ENCODE assay signal across 17 mouse cellular contexts in the genomic region with DNA sequence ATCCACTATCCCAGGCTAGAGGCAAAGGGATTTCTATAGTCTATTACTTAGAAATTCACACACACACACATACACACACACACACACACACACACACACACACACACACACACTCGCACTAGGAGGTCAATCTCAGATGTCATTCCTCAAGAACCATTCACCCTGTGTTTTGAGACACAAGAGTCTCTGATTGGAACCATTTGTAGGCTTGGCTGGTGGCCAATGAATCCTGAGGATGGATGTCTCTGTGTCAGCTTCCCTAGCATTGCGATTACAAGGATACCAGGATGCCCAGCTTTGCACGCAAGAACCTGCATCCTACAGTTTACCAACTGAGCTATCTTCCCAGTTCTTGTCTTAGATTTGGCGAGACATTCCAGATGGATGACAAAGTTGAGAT.
DNase-seq lines count a peak whose midpoint lies in the region; ATAC-seq and TF ChIP-seq lines count a peak whose summit lies in the region.
"Had no signal": no experiment of that assay in that cellular context is flagged by ENCODE, and none has a peak within 500 bp of the region (broad histone marks: within the 10 kb centered on the region; RNA-seq: fewer than 3 reads in every experiment).

No protein-coding gene starts in this region.

- no peak overlapping the region for H3K4me2 ChIP-seq in lung, embryonic 16.5 days (ENCODE audit: low read depth, low read length)
- no peak overlapping the region for H3K4me2 ChIP-seq in lung, postnatal 0 days (replicated peaks; ENCODE audit: low read depth, low read length)
- H3K4me2 ChIP-seq: embryonic facial prominence, embryonic 12.5 days; heart, embryonic 11.5 days; limb, embryonic 12.5 days had no signal

- no peaks in the 10 kb centered on the region for H3K9me3 ChIP-seq in lung, embryonic 16.5 days (ENCODE audit: control insufficient read depth, low read length)
- no peaks in the 10 kb centered on the region for H3K9me3 ChIP-seq in lung, postnatal 0 days (ENCODE audit: low read length)
- H3K9me3 ChIP-seq: embryonic facial prominence, embryonic 12.5 days; limb, embryonic 12.5 days had no signal

- 0 out of 2 replicates have a peak, but pooled peaks have one; percentile 23 for ATAC-seq in lung, embryonic 16.5 days (ENCODE audit: low read depth)
- no peak for ATAC-seq in lung, postnatal 0 days
- ATAC-seq in monocyte, adult 5-6 weeks (replicated peaks; ENCODE audit: insufficient number of reproducible peaks, low FRiP score, low TSS enrichment, poor library complexity, severe bottlenecking), result no peak
- ATAC-seq: CD4-positive, CD25-positive, alpha-beta regulatory T cell, adult 4 months; hindbrain, postnatal 0 days had no signal

- 41% methylated on average over 4 of the region's 4 CpGs for WGBS in lung, embryonic 16.5 days
- WGBS in lung, postnatal 0 days, result 51% methylated on average over 4 of the region's 4 CpGs

- TF ChIP-seq CTCF in brain, embryonic 14.5 days (IDR thresholded peaks at IDR 0.05; ENCODE audit: borderline replicate concordance, extremely low read depth, insufficient read depth, insufficient read length), result no peak
- TF ChIP-seq CTCF in lung, postnatal 0 days (IDR thresholded peaks at IDR 0.05), result no peak

- no peak for TF ChIP-seq POLR2A in brain, embryonic 14.5 days (IDR thresholded peaks at IDR 0.05; ENCODE audit: borderline replicate concordance, extremely low read depth, insufficient read depth, insufficient read length, poor library complexity, severe bottlenecking)

- H3K4me1 ChIP-seq in lung, embryonic 16.5 days (replicated peaks; ENCODE audit: control insufficient read depth, insufficient read depth, low read length), result no peaks in the 10 kb centered on the region
- H3K4me1 ChIP-seq in lung, postnatal 0 days (ENCODE audit: insufficient read depth, low read depth, low read length), result no peaks in the 10 kb centered on the region

- no peak for TF ChIP-seq EP300 in lung, postnatal 0 days (IDR thresholded peaks at IDR 0.05)

- no peak overlapping the region for H3K27ac ChIP-seq in lung, embryonic 16.5 days (ENCODE audit: low read length)
- no peak overlapping the region for H3K27ac ChIP-seq in lung, postnatal 0 days (ENCODE audit: low read length)
- H3K27ac ChIP-seq: hindbrain, postnatal 0 days; limb, embryonic 12.5 days had no signal

- H3K27me3 ChIP-seq in lung, embryonic 16.5 days (ENCODE audit: control insufficient read depth, insufficient read depth, low read depth, low read length), result no peaks in the 10 kb centered on the region
- no peaks in the 10 kb centered on the region for H3K27me3 ChIP-seq in lung, postnatal 0 days (replicated peaks; ENCODE audit: insufficient read depth, low read length)
- H3K27me3 ChIP-seq: embryonic facial prominence, embryonic 12.5 days; limb, embryonic 12.5 days had no signal

- H3K36me3 ChIP-seq in lung, embryonic 16.5 days (ENCODE audit: control insufficient read depth, insufficient read depth, low read length), result no peaks in the 10 kb centered on the region
- H3K36me3 ChIP-seq in lung, postnatal 0 days (ENCODE audit: insufficient read depth, low read length), result no peaks in the 10 kb centered on the region
- H3K36me3 ChIP-seq: embryonic facial prominence, embryonic 12.5 days; G1E; limb, embryonic 12.5 days had no signal

- DNase-seq in kidney, postnatal 14 days, result peak; percentile 17
- no peak for DNase-seq in kidney, adult 11 months
- DNase-seq in lung, adult 18-20 months, result no peak
- peak; percentile 56 for DNase-seq in brain, embryonic 14.5 days (ENCODE audit: low read depth)
- DNase-seq in lung, postnatal 0 days (ENCODE audit: low spot score), result peak; percentile 32
- DNase-seq in frontal cortex, adult 2 months (ENCODE audit: extremely low spot score in 1 of 2, low spot score in 1 of 2), result no peak
- DNase-seq: adrenal gland, adult 2 months; gastrocnemius, postnatal 25 days; kidney, adult 18-20 months had no signal

- no peak overlapping the region for H3K9ac ChIP-seq in lung, embryonic 16.5 days (ENCODE audit: low read length)
- H3K9ac ChIP-seq in lung, postnatal 0 days (replicated peaks; ENCODE audit: low read depth), result no peak overlapping the region
- H3K9ac ChIP-seq: embryonic facial prominence, embryonic 12.5 days; limb, embryonic 12.5 days had no signal

- H3K4me3 ChIP-seq in lung, embryonic 16.5 days (ENCODE audit: low read length), result no peak overlapping the region
- no peak overlapping the region for H3K4me3 ChIP-seq in lung, postnatal 0 days (ENCODE audit: low read depth, low read length)
- H3K4me3 ChIP-seq: embryonic facial prominence, embryonic 12.5 days; limb, embryonic 12.5 days had no signal

Comparison
In these comparisons a context has a peak if more than half of its experiments do, and no peak if none do; other contexts are left out.
1. DNase-seq: peak in kidney, postnatal 14 days (single experiment), brain, embryonic 14.5 days (single experiment) and lung, postnatal 0 days (single experiment); none in kidney, adult 11 months (single experiment), lung, adult 18-20 months (0 of 2) and frontal cortex, adult 2 months (0 of 2).